Mouse (Mus musculus) heart, adult 2 months (tissue): ENCODE data around the gene Dkkl1. TPM values are rescaled to one million over a fixed set of nuclear protein-coding genes. Genes with fewer than 3 reads are reported as not detected.

Experiments
- DNase-seq, 2 experiments: peaks; one replicate each; pipeline ENCODE4 v3.0.0; 2021
- H3K27ac ChIP-seq: fragments of 200-600 bp; 2 replicates; pipeline ENCODE4 v1.8.1; 2022
- H3K27me3 ChIP-seq: fragments of 200-500 bp; 2 replicates; pipeline ENCODE4 v1.6.1; 2012; ENCODE audit warnings: mild to moderate bottlenecking, low read length, inconsistent platforms, mixed read lengths; ENCODE audit not compliant: control insufficient read depth, insufficient read depth
- H3K36me3 ChIP-seq: fragments of 200-500 bp; 2 replicates; pipeline ENCODE4 v1.6.1; 2012; ENCODE audit warnings: low read length, inconsistent platforms; ENCODE audit not compliant: control insufficient read depth, insufficient read depth
- H3K4me1 ChIP-seq: fragments of 200-500 bp; 2 replicates; pipeline ENCODE4 v1.6.1; 2011; ENCODE audit warnings: low read length; ENCODE audit not compliant: control insufficient read depth, insufficient read depth
- H3K4me3 ChIP-seq: fragments of 200-600 bp; 2 replicates; pipeline ENCODE4 v1.8.1; 2022
- H3K79me2 ChIP-seq: fragments of 200-500 bp; replicated peaks from 2 replicates; pipeline ENCODE4 v1.6.1; 2012; ENCODE audit warnings: mild to moderate bottlenecking, inconsistent platforms, low read length, moderate library complexity, mixed read lengths; ENCODE audit not compliant: control insufficient read depth, insufficient read depth
- H3K9ac ChIP-seq: fragments of 200-500 bp; 2 replicates; pipeline ENCODE4 v1.6.1; 2012; ENCODE audit warnings: low read depth, mild to moderate bottlenecking, control low read depth, inconsistent platforms, low read length, mixed read lengths
- CTCF ChIP-seq: fragments of 200-600 bp; IDR thresholded peaks from 2 replicates; pipeline ENCODE4 v1.8.1; 2022; ENCODE audit warnings: antibody characterized with exemption, mild to moderate bottlenecking, moderate library complexity
- EP300 ChIP-seq: fragments of 200-500 bp; IDR thresholded peaks from 2 replicates; pipeline ENCODE4 v1.6.1; 2011; ENCODE audit warnings: low read depth, low read length, control low read depth; ENCODE audit not compliant: insufficient read depth
- POLR2A ChIP-seq: fragments of 200-500 bp; IDR thresholded peaks from 2 replicates; pipeline ENCODE4 v1.6.1; 2011; ENCODE audit warnings: mild to moderate bottlenecking, low read depth, low read length, control low read depth; ENCODE audit not compliant: insufficient read depth
- WGBS: fragments of 180-500 bp; shearing (Covaris S2); methylation state at CpG from one replicate; pipeline ENCODE4 v1.1.7; 2018; 5-methylcytosine and 5-hydroxymethylcytosine counted together
- intact Hi-C: fragments of 180-260 bp; cut with DNase I; formaldehyde crosslinking; loops from one replicate; pipeline ENCODE4 v1.15.1; 2025
- polyA plus RNA-seq: library from polyadenylated mRNA; depleted of rRNA; stranded (reverse); fragments of >200 nt; gene quantifications from 2 replicates; pipeline ENCODE4 v1.2.3, GENCODE M21; 2012
- total RNA-seq, 2 experiments: library from RNA; stranded (reverse); gene quantifications; 2 replicates each; pipeline ENCODE4 v1.2.3; 2021

Gene Dkkl1
- total and polyA plus RNA-seq, 3 experiments: 0.37 TPM; not detected in 2

- no peak overlapping the region for H3K27ac ChIP-seq
- WGBS: 91% methylated on average over 7 of the region's 7 CpGs
- no peak overlapping the region for H3K4me3 ChIP-seq
- no peaks in the 10 kb centered on the region for H3K36me3 ChIP-seq
- DNase-seq: no peak
- H3K79me2 ChIP-seq: no peaks in the 10 kb centered on the region
- no peak overlapping the region for H3K9ac ChIP-seq
- intact Hi-C loops: no loop called here
- no peaks in the 10 kb centered on the region for H3K27me3 ChIP-seq
- TF ChIP-seq EP300 (no peak), POLR2A (no peak), CTCF (no peak)
- no peaks in the 10 kb centered on the region for H3K4me1 ChIP-seq
These were observed 12.9 kb upstream of the Dkkl1 start for GRCm38 (mm10) chr7:45224826-45225225.

GRCm38 (mm10) chr7:45221680-45222079, 9.7 kb upstream of the Dkkl1 start:
- no peak for TF ChIP-seq POLR2A
- no peak for TF ChIP-seq CTCF
- TF ChIP-seq EP300: no peak
- H3K4me3 ChIP-seq: no peak overlapping the region
- no peaks in the 10 kb centered on the region for H3K36me3 ChIP-seq
- intact Hi-C loops: no loop called here
- 87% methylated on average over 2 of the region's 2 CpGs for WGBS
- H3K79me2 ChIP-seq: no peaks in the 10 kb centered on the region
- no peak for DNase-seq
- H3K4me1 ChIP-seq: peaks cover 2% of the 10 kb centered on the region
- no peak overlapping the region for H3K9ac ChIP-seq
- no peak overlapping the region for H3K27ac ChIP-seq
- H3K27me3 ChIP-seq: no peaks in the 10 kb centered on the region

GRCm38 (mm10) chr7:45216442-45217183, 4.7 kb upstream of the Dkkl1 start:
- H3K4me3 ChIP-seq: peak overlapping the region; percentile 55
- H3K79me2 ChIP-seq: no peaks in the 10 kb centered on the region
- intact Hi-C loops: no loop called here
- H3K4me1 ChIP-seq: peaks cover 2% of the 10 kb centered on the region
- no peaks in the 10 kb centered on the region for H3K36me3 ChIP-seq
- DNase-seq: peak; percentile 72 to 76
- WGBS: 8% methylated on average over 13 of the region's 13 CpGs
- TF ChIP-seq POLR2A: no peak
- TF ChIP-seq EP300: no peak
- no peak for TF ChIP-seq CTCF
- peak overlapping the region; percentile 61 for H3K27ac ChIP-seq
- peak overlapping the region; percentile 77 for H3K9ac ChIP-seq
- no peaks in the 10 kb centered on the region; the same call in 1 of the 2 replicates for H3K27me3 ChIP-seq

- Histone ChIP-seq H3K9ac (peak within 1 kb of the TSS; percentile 77), H3K27me3 (no peaks in the 10 kb centered on the region; the same call in 1 of the 2 replicates), H3K36me3 (no peaks in the 10 kb centered on the region), H3K79me2 (no peaks in the 10 kb centered on the region), H3K4me1 (peaks cover 2% of the 10 kb centered on the region), H3K4me3 (peak within 1 kb of the TSS; percentile 55), H3K27ac (peak within 1 kb of the TSS; percentile 61)
- intact Hi-C loops: no loop called here
- under 1% methylated on average over 55 of the region's 55 CpGs for WGBS
- no peak for TF ChIP-seq POLR2A
- no peak for TF ChIP-seq CTCF
- TF ChIP-seq EP300: no peak
- peak; percentile 67 to 70 for DNase-seq
These were observed 3.9 kb upstream of the Dkkl1 start, which contains the start of gene Tead2 for GRCm38 (mm10) chr7:45215673-45216441. Tead2 (plus strand) TSS chr7:45215753.

- WGBS: 89% methylated on average over 5 of the region's 5 CpGs
- Histone ChIP-seq H3K4me3 (no peak overlapping the region), H3K4me1 (no peaks in the 10 kb centered on the region), H3K79me2 (no peaks in the 10 kb centered on the region), H3K36me3 (no peaks in the 10 kb centered on the region), H3K27me3 (no peaks in the 10 kb centered on the region; the same call in 1 of the 2 replicates), H3K9ac (no peak overlapping the region), H3K27ac (no peak overlapping the region)
- intact Hi-C loops: no loop called here
- TF ChIP-seq POLR2A (no peak), CTCF (no peak), EP300 (no peak)
- DNase-seq: no peak
These were observed 1.8 kb upstream of the Dkkl1 start for GRCm38 (mm10) chr7:45213708-45214107.

- intact Hi-C loops: no loop called here
- 58% methylated on average over 7 of the region's 7 CpGs for WGBS
- no peaks in the 10 kb centered on the region; the same call in 1 of the 2 replicates for H3K27me3 ChIP-seq
- no peak overlapping the region for H3K27ac ChIP-seq
- no peak overlapping the region for H3K9ac ChIP-seq
- TF ChIP-seq CTCF: no peak
- no peak for TF ChIP-seq EP300
- TF ChIP-seq POLR2A: no peak
- H3K4me3 ChIP-seq: no peak overlapping the region
- H3K4me1 ChIP-seq: no peaks in the 10 kb centered on the region
- H3K79me2 ChIP-seq: no peaks in the 10 kb centered on the region
- no peak for DNase-seq
- no peaks in the 10 kb centered on the region for H3K36me3 ChIP-seq
These were observed 409 bp upstream of the Dkkl1 start for GRCm38 (mm10) chr7:45212356-45212755.
